Mouse (Mus musculus): ENCODE data around the gene Efcab8.

GRCm38 (mm10) chr2:153809921-153810320 is 30.2 kb downstream of the Efcab8 start:
- no peak for TF ChIP-seq POLR2A (IDR thresholded peaks at IDR 0.05; ENCODE audit: borderline replicate concordance, low read depth, low read length)
- no peak for TF ChIP-seq CTCF (IDR thresholded peaks at IDR 0.05; ENCODE audit: low read depth, low read length)
